18 mouse cellular contexts compared by ENCODE assay signal in genomic region chr19:29069195-29069594, GRCm38 (mm10). TPM values are rescaled to one million over a fixed set of nuclear protein-coding genes. Genes with fewer than 3 reads are reported as not detected.
A peak's percentile ranks its signal among the peaks of the same experiment; 100 is the strongest.
DNase-seq lines count a peak whose midpoint lies in the region; ATAC-seq and TF ChIP-seq lines count a peak whose summit lies in the region.
"Had no signal": no experiment of that assay in that cellular context is flagged by ENCODE, and none has a peak within 500 bp of the region (broad histone marks: within the 10 kb centered on the region; RNA-seq: fewer than 3 reads in every experiment).

No protein-coding gene starts in this region.

- H3K9me3 ChIP-seq in lung, embryonic 14.5 days (ENCODE audit: low read depth, low read length), result no peaks in the 10 kb centered on the region
- H3K9me3 ChIP-seq in liver, embryonic 11.5 days (ENCODE audit: control insufficient read depth, low read length), result no peaks in the 10 kb centered on the region
- H3K9me3 ChIP-seq: forebrain, embryonic 15.5 days; G1E had no signal

- H3K27me3 ChIP-seq in lung, embryonic 14.5 days (ENCODE audit: insufficient read depth, low read length), result no peaks in the 10 kb centered on the region
- H3K27me3 ChIP-seq in liver, embryonic 11.5 days (replicated peaks; ENCODE audit: control insufficient read depth, insufficient read depth, low read length), result no peaks in the 10 kb centered on the region
- H3K27me3 ChIP-seq: forebrain, embryonic 15.5 days had no signal

- H3K9ac ChIP-seq in lung, embryonic 14.5 days, result no peak overlapping the region
- H3K9ac ChIP-seq in liver, embryonic 11.5 days (ENCODE audit: low read depth, low read length), result no peak overlapping the region
- H3K9ac ChIP-seq: forebrain, embryonic 15.5 days had no signal

- TF ChIP-seq CTCF in lung, embryonic 14.5 days (IDR thresholded peaks at IDR 0.05; ENCODE audit: low read depth), result no peak

- DNase-seq in heart, adult 11 months, result peak; percentile 85
- no peak for DNase-seq in heart, postnatal 36 days
- DNase-seq in lung, embryonic 14.5 days, result peak; percentile 67
- no peak for DNase-seq in lung, adult 18-20 months
- no peak for DNase-seq in liver, embryonic 11.5 days (ENCODE audit: low spot score)
- DNase-seq in gastrocnemius, adult 18-20 months (ENCODE audit: low spot score), result no peak
- no peak for DNase-seq in neural tube, embryonic 10.5 days (ENCODE audit: extremely low spot score, low spot score)
- DNase-seq: cerebellum, adult 9-10 months; gastrocnemius, adult 2 months; kidney, adult 11 months; kidney, postnatal 25 days; lung, postnatal 14 days; right cerebral cortex, postnatal 4 days had no signal

- no peak overlapping the region for H3K4me3 ChIP-seq in lung, embryonic 14.5 days (ENCODE audit: low read depth, low read length)
- no peak overlapping the region for H3K4me3 ChIP-seq in liver, embryonic 11.5 days (ENCODE audit: low read depth, low read length)
- H3K4me3 ChIP-seq: forebrain, embryonic 15.5 days; gastrocnemius, adult 2 months had no signal

- WGBS in lung, embryonic 14.5 days, result 36% methylated on average over 5 of the region's 5 CpGs
- 74% methylated on average over 5 of the region's 5 CpGs for WGBS in liver, embryonic 11.5 days

- ATAC-seq in lung, embryonic 14.5 days (ENCODE audit: insufficient read depth), result peak; percentile 58; the same call in 1 of the 2 replicates
- ATAC-seq in liver, embryonic 11.5 days (replicated peaks; ENCODE audit: low FRiP score), result no peak
- 0 out of 2 replicates have a peak, but pooled peaks have one; percentile 12 for ATAC-seq in megakaryocyte-erythroid progenitor cell, adult 5-6 weeks (replicated peaks; ENCODE audit: low FRiP score, low TSS enrichment, poor library complexity, severe bottlenecking)
- ATAC-seq: CD4-positive, CD25-positive, alpha-beta regulatory T cell, adult 4 months; forebrain, embryonic 15.5 days had no signal

- no peak overlapping the region for H3K27ac ChIP-seq in lung, embryonic 14.5 days (ENCODE audit: low read depth)
- H3K27ac ChIP-seq in liver, embryonic 11.5 days (ENCODE audit: low read depth, low read length), result peak overlapping the region; percentile 51
- H3K27ac ChIP-seq: forebrain, embryonic 15.5 days; gastrocnemius, adult 2 months; stomach, postnatal 0 days had no signal

- no peaks in the 10 kb centered on the region; the same call in 1 of the 2 replicates for H3K4me1 ChIP-seq in lung, embryonic 14.5 days (ENCODE audit: insufficient read depth)
- H3K4me1 ChIP-seq in liver, embryonic 11.5 days (replicated peaks; ENCODE audit: control insufficient read depth, insufficient read depth, low read length), result peaks cover 23% of the 10 kb centered on the region

- no peak overlapping the region for H3K4me2 ChIP-seq in lung, embryonic 14.5 days
- peak overlapping the region; percentile 65 for H3K4me2 ChIP-seq in liver, embryonic 11.5 days
- H3K4me2 ChIP-seq: forebrain, embryonic 15.5 days had no signal

- intact Hi-C loops in heart, postnatal 36 days (cut with DNase I), result loop anchor here (2.0 kb wide), 1 partner anchor 32 kb away; the partner anchor contains the start of gene Rcl1

- no peaks in the 10 kb centered on the region for H3K36me3 ChIP-seq in lung, embryonic 14.5 days (ENCODE audit: insufficient read depth)
- no peaks in the 10 kb centered on the region for H3K36me3 ChIP-seq in liver, embryonic 11.5 days (ENCODE audit: control insufficient read depth, insufficient read depth, low read length)
- H3K36me3 ChIP-seq: forebrain, embryonic 15.5 days had no signal

RNA-seq across cellular contexts. Expression of gene Ak3, which starts 21.4 kb away (rescaled TPM):
- total RNA-seq in heart, postnatal 36 days (2021), result 100 to 1,000 TPM in 1 of 2 experiments, 10 to 100 TPM in 1; 96.1 to 123 TPM
- polyA plus RNA-seq in lung, embryonic 14.5 days (2014; fragmentation: Nextera tagmentation; extraction: Ambion mirVana), result 67.1 and 69.3 TPM in 2 replicates
- polyA plus RNA-seq in liver, embryonic 11.5 days (2014; fragmentation: Nextera tagmentation; extraction: Ambion mirVana), result 90.6 and 98.4 TPM in 2 replicates
- 93.3 and 99.1 TPM in 2 replicates for total RNA-seq in megakaryocyte-erythroid progenitor cell, adult 5-6 weeks (2014; fragmentation: Nextera tagmentation)
- total RNA-seq in megakaryocyte-erythroid progenitor cell, adult 5-6 weeks (2017), result 76.1 and 91.7 TPM in 2 replicates
- total RNA-seq in gastrocnemius, adult 18-20 months (2021), result 10 to 100 TPM; 33.4 to 44.6 TPM

RNA-seq across cellular contexts. Expression of gene Rcl1, which starts 32.0 kb away (rescaled TPM):
- total RNA-seq in heart, postnatal 36 days (2021), result 1 to 10 TPM; 4.5 to 7.3 TPM
- 60.7 and 61.5 TPM in 2 replicates for polyA plus RNA-seq in lung, embryonic 14.5 days (2014; fragmentation: Nextera tagmentation; extraction: Ambion mirVana)
- 114 and 120 TPM in 2 replicates for polyA plus RNA-seq in liver, embryonic 11.5 days (2014; fragmentation: Nextera tagmentation; extraction: Ambion mirVana)
- total RNA-seq in megakaryocyte-erythroid progenitor cell, adult 5-6 weeks (2014; fragmentation: Nextera tagmentation), result 51.2 and 73.7 TPM in 2 replicates
- 99.9 and 100 TPM in 2 replicates for total RNA-seq in megakaryocyte-erythroid progenitor cell, adult 5-6 weeks (2017)
- total RNA-seq in gastrocnemius, adult 18-20 months (2021), result 1 to 10 TPM; 5.6 to 5.8 TPM

Comparison
In these comparisons a context has a peak if more than half of its experiments do, and no peak if none do; other contexts are left out.
1. DNase-seq: peak in heart, adult 11 months (single experiment) and lung, embryonic 14.5 days (single experiment); none in heart, postnatal 36 days (0 of 2), lung, adult 18-20 months (0 of 2), liver, embryonic 11.5 days (single experiment), gastrocnemius, adult 18-20 months (single experiment) and neural tube, embryonic 10.5 days (single experiment).
2. RNA of gene Rcl1, which starts 32.0 kb away (total RNA-seq): 51.2 to 100 TPM in megakaryocyte-erythroid progenitor cell, adult 5-6 weeks; 4.5 to 7.3 TPM in heart, postnatal 36 days and 5.6 to 5.8 TPM in gastrocnemius, adult 18-20 months; every median in the first group is over 4 times any median in the second.